Comparison of ENCODE assay signal across 11 mouse cellular contexts in genomic region chr4:55145968-55146367, GRCm38 (mm10).
DNase-seq lines count a peak whose midpoint lies in the region; ATAC-seq lines count a peak whose summit lies in the region.
"Had no signal": no experiment of that assay in that cellular context is flagged by ENCODE, and none has a peak within 500 bp of the region (broad histone marks: within the 10 kb centered on the region; RNA-seq: fewer than 3 reads in every experiment).

No protein-coding gene starts in this region.

- H3K4me1 ChIP-seq in embryonic facial prominence, embryonic 13.5 days, result peaks cover 11% of the 10 kb centered on the region
- H3K4me1 ChIP-seq: liver, embryonic 15.5 days had no signal

- ATAC-seq in embryonic facial prominence, embryonic 13.5 days (ENCODE audit: insufficient number of reproducible peaks, insufficient read depth, low FRiP score, low TSS enrichment, low read depth), result no peak

- WGBS in embryonic facial prominence, embryonic 13.5 days, result 23% methylated on average over 8 of the region's 8 CpGs

- H3K9ac ChIP-seq in embryonic facial prominence, embryonic 13.5 days, result no peak overlapping the region
- H3K9ac ChIP-seq: heart, embryonic 12.5 days; liver, embryonic 15.5 days had no signal

- H3K27me3 ChIP-seq in embryonic facial prominence, embryonic 13.5 days, result no peaks in the 10 kb centered on the region
- H3K27me3 ChIP-seq: heart, embryonic 12.5 days; liver, embryonic 15.5 days had no signal

- peak; percentile 18 to 23 for DNase-seq in cerebellum, postnatal 36 days
- no peak for DNase-seq in cerebellum, adult 8-10 months
- DNase-seq in left cerebral cortex, postnatal 14 days (ENCODE audit: low spot score in 2 of 2), result peak; percentile 23 to 46
- DNase-seq in left cerebral cortex, adult 11 months (ENCODE audit: low spot score), result no peak
- DNase-seq in right cerebral cortex, adult 2 months (ENCODE audit: low spot score in 2 of 2), result peak; percentile 33 to 34
- DNase-seq in urinary bladder, postnatal 10 days (ENCODE audit: low spot score), result no peak
- DNase-seq in lung, adult 18-20 months, result no peak
- DNase-seq: cerebellum, adult 11-12 months had no signal

- H3K4me2 ChIP-seq in embryonic facial prominence, embryonic 13.5 days, result peak overlapping the region; percentile 7; the same call in 1 of the 2 replicates
- H3K4me2 ChIP-seq: heart, embryonic 12.5 days; liver, embryonic 15.5 days had no signal

- H3K36me3 ChIP-seq in embryonic facial prominence, embryonic 13.5 days, result no peaks in the 10 kb centered on the region
- H3K36me3 ChIP-seq: heart, embryonic 12.5 days; liver, embryonic 15.5 days had no signal

- H3K9me3 ChIP-seq in embryonic facial prominence, embryonic 13.5 days, result no peaks in the 10 kb centered on the region
- H3K9me3 ChIP-seq: heart, embryonic 12.5 days; liver, embryonic 15.5 days had no signal

- intact Hi-C loops in left cerebral cortex, postnatal 14 days (cut with DNase I), result no loop called here

- H3K27ac ChIP-seq in embryonic facial prominence, embryonic 13.5 days, result no peak overlapping the region
- H3K27ac ChIP-seq: liver, embryonic 15.5 days had no signal

- H3K4me3 ChIP-seq in embryonic facial prominence, embryonic 13.5 days, result no peak overlapping the region
- H3K4me3 ChIP-seq: heart, embryonic 12.5 days; liver, embryonic 15.5 days had no signal

Comparison
In these comparisons a context has a peak if more than half of its experiments do, and no peak if none do; other contexts are left out.
1. DNase-seq: peak in cerebellum, postnatal 36 days (2 of 2), left cerebral cortex, postnatal 14 days (2 of 2) and right cerebral cortex, adult 2 months (2 of 2); none in cerebellum, adult 8-10 months (single experiment), left cerebral cortex, adult 11 months (single experiment), urinary bladder, postnatal 10 days (single experiment) and lung, adult 18-20 months (0 of 2).